Mouse (Mus musculus) testis, adult 10 weeks (tissue): ENCODE measurements around the gene Ranbp2. TPM values are rescaled to one million over a fixed set of nuclear protein-coding genes. Genes with fewer than 3 reads are reported as not detected.

ENCODE experiments used
- polyA plus RNA-seq: library from polyadenylated mRNA; stranded (reverse); fragments of 350-450 nt; fragmentation: Illumina TruSeq; extraction: RNeasy Lipid Tissue Mini Kit (QIAGEN cat#74804); gene quantifications from one replicate; pipeline ENCODE4 v1.2.3, GENCODE M21; 2014; ENCODE audit warnings: low read depth, low replicate concordance

Gene Ranbp2
- polyA plus RNA-seq: 109 TPM

DNA sequence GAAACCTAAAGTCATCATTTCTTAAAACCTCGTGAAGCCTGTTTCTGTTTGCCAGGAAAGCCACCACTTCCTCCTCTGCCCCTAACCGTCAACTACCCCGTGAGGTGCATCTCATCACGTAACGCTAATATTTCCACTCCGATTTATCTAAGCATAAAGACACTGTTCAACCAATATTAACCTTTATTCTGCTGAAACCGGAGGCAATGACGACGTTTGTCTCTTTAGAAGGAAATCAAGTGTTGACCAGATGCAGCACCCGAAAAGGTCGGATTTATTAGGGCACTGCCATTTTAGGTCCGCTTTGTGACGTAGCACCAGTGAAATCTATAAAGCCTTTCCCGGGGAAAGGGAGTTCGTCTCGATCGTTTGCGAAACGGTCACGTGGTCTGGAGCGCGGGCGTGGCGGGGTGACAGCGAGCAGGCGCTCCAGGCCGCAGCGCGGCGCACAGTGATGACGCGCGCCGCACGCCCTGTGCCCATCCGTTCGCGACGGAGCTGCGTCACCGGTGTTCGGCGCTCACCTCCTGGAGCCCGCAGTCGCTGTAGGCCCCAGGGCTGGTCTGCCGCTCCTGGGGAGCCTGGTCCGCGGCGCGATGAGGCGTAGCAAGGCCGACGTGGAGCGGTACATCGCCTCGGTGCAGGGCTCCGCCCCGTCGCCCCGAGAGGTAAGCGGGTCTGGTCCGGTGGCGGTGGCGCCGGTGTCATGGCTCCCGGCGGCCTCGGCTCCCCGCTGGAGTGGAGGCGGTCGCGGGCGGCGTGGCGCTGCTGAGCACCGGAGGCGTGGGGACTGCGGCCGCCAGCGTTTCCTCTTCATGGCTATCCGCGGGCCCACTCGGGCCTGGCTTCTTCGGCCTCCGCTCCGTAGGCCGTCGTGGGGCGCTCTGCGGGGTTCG lies at the start of gene Ranbp2:
TSS of gene Ranbp2 (plus strand) at position 537 of the 896 bp plus-strand sequence.

GRCm38 (mm10) chr10:58497320-58498284 lies 50.9 kb downstream of the Ranbp2 start, which contains the start of gene Ccdc138:
Gene Ccdc138, plus strand, starts transcription at chr10:58497948.

Other genes starting within 250 kb of the Ranbp2 start
- gene AW822073, start 222.0 kb upstream of the Ranbp2 start, polyA plus RNA-seq: not detected
- 0.78 TPM for gene Duxf3, start 214.2 kb upstream of the Ranbp2 start, polyA plus RNA-seq
- not detected for gene Gm4981, start 210.2 kb upstream of the Ranbp2 start, polyA plus RNA-seq
- 53.8 TPM for gene Gcc2, start 191.4 kb upstream of the Ranbp2 start, polyA plus RNA-seq
- 30.1 TPM for gene Lims1, start 123.5 kb upstream of the Ranbp2 start, polyA plus RNA-seq
- 48.2 TPM for gene Ccdc138, start 51.0 kb downstream of the Ranbp2 start, polyA plus RNA-seq
- gene Edar, start 228.7 kb downstream of the Ranbp2 start, polyA plus RNA-seq: 0.36 TPM